Mouse (Mus musculus): Measurements from ENCODE around the gene Cpsf4l.

Gene Cpsf4l

GRCm38 (mm10) chr11:113709731-113710256 lies at the start of gene Cpsf4l:
Cpsf4l (minus strand) TSS chr11:113710017.
- DNase-seq (ENCODE audit: low read depth in 2 of 2, low spot score in 2 of 2) = no peak

DNA sequence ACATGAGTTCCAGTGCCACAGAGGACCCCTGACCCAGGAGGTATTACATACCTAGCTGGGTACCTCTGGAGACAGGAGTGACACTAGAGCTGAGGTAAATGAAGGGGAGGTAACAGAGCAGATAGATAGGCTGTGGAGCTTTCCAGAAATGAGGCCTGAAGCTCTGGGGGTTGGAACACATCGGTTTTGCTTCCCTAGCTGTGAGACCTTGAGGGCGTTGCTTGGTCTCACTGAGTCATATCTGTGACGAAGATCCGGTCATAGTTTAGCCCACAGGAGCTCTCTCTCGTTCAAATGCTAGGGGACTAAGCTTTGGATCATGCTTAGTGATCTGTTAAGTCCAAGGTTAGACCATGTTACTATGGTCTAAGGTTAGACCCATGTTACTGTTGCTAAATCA lies 49.0 kb upstream of the Cpsf4l start:
- DNase-seq (ENCODE audit: low read depth in 2 of 2, low spot score in 2 of 2) = no peak

- no peak for DNase-seq (ENCODE audit: low read depth in 2 of 2, low spot score in 2 of 2)
Measured at GRCm38 (mm10) chr11:113756578-113756977, 46.8 kb upstream of the Cpsf4l start.

- no peak for DNase-seq (ENCODE audit: low read depth in 2 of 2, low spot score in 2 of 2)
Measured at GRCm38 (mm10) chr11:113755878-113756277, 46.1 kb upstream of the Cpsf4l start.

GRCm38 (mm10) chr11:113754845-113755244 lies 45.0 kb upstream of the Cpsf4l start:
- no peak for DNase-seq (ENCODE audit: low read depth in 2 of 2, low spot score in 2 of 2)

DNA sequence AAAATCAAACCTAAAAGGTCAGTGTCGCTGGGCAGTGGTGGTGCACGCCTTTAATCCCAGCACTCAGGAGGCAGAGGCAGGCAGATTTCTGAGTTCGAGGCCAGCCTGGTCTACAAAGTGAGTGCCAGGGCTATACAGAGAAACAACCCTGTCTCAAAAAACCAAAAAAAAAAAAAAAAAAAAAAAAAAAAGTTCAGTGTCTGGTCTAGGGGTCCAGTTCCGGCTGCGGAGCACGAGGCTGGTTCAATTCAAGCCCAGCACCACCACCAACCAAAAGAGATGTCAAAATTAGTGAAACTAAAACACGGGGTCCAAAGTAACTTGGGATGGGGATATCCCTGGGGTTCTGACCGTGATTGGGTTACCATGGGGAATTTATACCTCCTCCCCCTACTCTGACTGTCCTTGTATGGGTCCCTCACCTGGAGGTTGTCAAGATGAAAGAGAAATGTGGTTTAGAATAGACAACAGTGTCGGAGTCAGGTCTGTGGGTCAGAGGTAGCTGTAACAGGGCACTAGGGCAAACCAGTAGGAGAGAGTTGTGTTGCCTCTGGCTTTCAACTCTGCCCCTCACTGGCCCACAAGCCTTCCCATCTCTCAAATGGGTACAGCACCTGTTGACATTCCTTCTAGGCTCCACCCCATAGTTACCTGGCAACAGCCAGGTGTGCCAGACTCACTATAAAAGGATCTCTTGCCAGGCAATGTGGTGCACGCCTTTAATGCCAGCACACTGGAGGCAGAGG lies 43.0 kb upstream of the Cpsf4l start:
- DNase-seq (ENCODE audit: low read depth in 2 of 2, low spot score in 2 of 2) = no peak

GRCm38 (mm10) chr11:113752158-113752661 lies 42.4 kb upstream of the Cpsf4l start:
- DNase-seq (ENCODE audit: low read depth in 2 of 2, low spot score in 2 of 2) = peak in 1 of 2 experiments; percentile 2

GRCm38 (mm10) chr11:113751484-113752084 lies 41.8 kb upstream of the Cpsf4l start, which contains the start of gene Cdc42ep4:
Cdc42ep4 (minus strand) TSS chr11:113751881.
- peak; percentile 66 to 71 for DNase-seq (ENCODE audit: low read depth in 2 of 2, low spot score in 2 of 2)

GRCm38 (mm10) chr11:113750571-113751483 lies 41.0 kb upstream of the Cpsf4l start:
- DNase-seq (ENCODE audit: low read depth in 2 of 2, low spot score in 2 of 2) = peak; percentile 45 to 55

GRCm38 (mm10) chr11:113749749-113750351 lies 40.0 kb upstream of the Cpsf4l start:
- DNase-seq (ENCODE audit: low read depth in 2 of 2, low spot score in 2 of 2) = no peak

DNA sequence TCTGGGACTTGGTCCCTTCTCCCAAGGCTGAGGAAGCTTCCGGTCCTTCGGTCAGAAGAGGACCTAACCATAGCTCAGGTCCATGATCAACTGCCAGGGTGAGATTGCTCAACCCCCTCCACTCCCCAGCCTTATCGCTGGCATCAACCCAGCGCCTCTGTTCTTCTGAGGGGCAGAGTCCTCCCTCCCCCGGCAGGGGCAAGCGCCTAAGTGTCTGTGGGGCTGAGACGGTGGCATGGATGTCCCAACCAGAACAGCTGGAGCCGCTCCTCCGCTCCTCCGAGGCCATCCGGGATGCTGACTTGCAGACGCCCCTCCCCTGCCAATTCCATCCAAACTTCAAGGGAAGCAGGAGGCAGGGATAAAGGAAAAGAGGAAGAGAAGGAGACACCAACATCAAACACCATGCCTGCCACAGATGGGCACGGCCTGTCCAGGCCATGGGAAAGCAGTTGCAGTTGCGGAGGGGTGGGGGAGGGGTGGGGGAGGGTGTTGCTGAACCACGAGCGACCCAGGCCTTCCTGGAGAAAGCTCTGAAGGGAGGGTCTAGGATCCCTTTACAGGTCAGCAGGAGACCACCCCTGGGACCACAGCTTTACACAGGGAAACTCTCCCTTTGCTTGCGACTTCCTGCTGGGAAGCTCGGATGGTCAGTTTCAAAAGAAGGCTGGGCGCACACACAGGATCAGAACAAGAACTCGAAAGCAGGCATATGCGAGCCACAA lies 39.1 kb upstream of the Cpsf4l start:
- DNase-seq (ENCODE audit: low read depth in 2 of 2, low spot score in 2 of 2) = no peak

- DNase-seq (ENCODE audit: low read depth in 2 of 2, low spot score in 2 of 2) = no peak
Measured at GRCm38 (mm10) chr11:113747725-113748380, 38.0 kb upstream of the Cpsf4l start.

DNA sequence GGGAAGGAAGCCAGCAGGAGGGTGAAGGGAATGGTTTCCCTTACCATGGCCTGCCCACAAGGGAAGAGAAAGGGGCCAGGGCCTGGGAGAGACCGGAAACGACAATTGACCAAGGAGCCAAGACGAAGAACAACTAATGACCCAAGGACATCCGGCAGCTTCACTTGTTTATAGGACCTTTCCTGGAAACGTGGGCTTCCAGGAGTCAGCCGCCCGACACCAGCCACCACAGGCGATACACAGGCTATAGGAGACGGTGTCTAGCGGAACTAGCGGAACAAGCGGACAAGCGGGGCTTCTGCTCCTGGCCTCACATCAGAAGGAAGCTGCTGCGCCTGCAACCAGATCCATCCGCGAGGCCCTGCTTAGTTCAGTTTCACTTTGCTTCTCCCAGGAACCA lies 37.2 kb upstream of the Cpsf4l start:
- DNase-seq (ENCODE audit: low read depth in 2 of 2, low spot score in 2 of 2) = no peak

GRCm38 (mm10) chr11:113745961-113746360 lies 36.1 kb upstream of the Cpsf4l start:
- no peak for DNase-seq (ENCODE audit: low read depth in 2 of 2, low spot score in 2 of 2)

GRCm38 (mm10) chr11:113742998-113743397 lies 33.2 kb upstream of the Cpsf4l start:
- DNase-seq (ENCODE audit: low read depth in 2 of 2, low spot score in 2 of 2) = peak in 1 of 2 experiments; percentile 5

DNA sequence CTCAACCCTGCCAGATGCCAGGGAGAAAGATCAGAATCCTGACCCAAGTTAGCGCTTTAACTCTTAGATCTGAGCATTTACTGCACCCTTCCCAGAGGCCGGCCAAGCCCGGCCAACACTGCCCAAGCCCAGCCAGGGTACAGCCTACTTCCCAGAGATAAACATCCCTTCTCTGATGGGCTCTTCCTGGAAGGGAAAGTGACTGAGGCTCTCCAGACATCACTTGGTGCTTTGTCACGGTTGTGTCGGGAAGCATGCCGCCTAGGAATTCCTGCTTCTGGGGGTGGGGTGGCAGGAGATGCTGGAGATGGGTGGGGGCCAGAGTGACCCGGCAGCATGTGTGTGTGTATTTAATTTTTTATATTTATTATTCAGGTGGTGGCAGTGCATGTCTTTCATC lies 30.3 kb upstream of the Cpsf4l start:
- no peak for DNase-seq (ENCODE audit: low read depth in 2 of 2, low spot score in 2 of 2)

- no peak for DNase-seq (ENCODE audit: low read depth in 2 of 2, low spot score in 2 of 2)
Measured at GRCm38 (mm10) chr11:113739213-113739612, 29.4 kb upstream of the Cpsf4l start.

DNA sequence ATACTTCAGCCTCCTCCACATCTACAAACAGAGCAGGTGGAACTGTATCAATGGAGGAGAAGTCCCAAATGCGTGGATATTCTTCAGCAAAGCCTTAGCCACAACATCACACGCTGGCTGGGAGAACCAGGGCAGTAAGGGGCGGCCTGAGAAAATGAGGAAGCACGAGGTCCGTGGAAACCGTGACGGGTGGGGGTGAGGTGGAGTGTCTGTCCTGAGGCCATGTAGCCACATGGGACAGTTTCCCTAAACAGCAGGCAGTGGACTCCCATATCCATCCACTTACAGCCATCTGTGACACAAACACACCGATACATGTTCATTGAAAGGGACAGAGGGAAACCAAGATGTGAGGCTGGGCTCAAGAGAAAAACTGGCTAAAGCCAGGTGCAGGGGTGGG lies 28.1 kb upstream of the Cpsf4l start:
- no peak for DNase-seq (ENCODE audit: low read depth in 2 of 2, low spot score in 2 of 2)

GRCm38 (mm10) chr11:113737553-113737854 lies 27.7 kb upstream of the Cpsf4l start:
- no peak for DNase-seq (ENCODE audit: low read depth in 2 of 2, low spot score in 2 of 2)
